Comparison of ENCODE assay signal across 32 mouse cellular contexts in genomic region chr8:39227239-39227638, GRCm38 (mm10).
"Had no signal": no experiment of that assay in that cellular context is flagged by ENCODE, and none has a peak within 500 bp of the region (broad histone marks: within the 10 kb centered on the region; RNA-seq: fewer than 3 reads in every experiment).

No protein-coding gene starts in this region.

- H3K9me3 ChIP-seq: limb, embryonic 10.5 days; limb, embryonic 12.5 days; limb, embryonic 13.5 days; limb, embryonic 15.5 days; liver, embryonic 12.5 days; liver, embryonic 13.5 days; liver, embryonic 15.5 days; lung, embryonic 15.5 days; megakaryocyte, embryonic 14.5 days; midbrain, embryonic 10.5 days; midbrain, embryonic 12.5 days; midbrain, embryonic 13.5 days; midbrain, embryonic 15.5 days; neural tube, embryonic 12.5 days had no signal

- DNase-seq: left cerebral cortex, postnatal 4 days; liver; liver, embryonic 13.5 days; liver, postnatal 0 days; lung, adult 18-20 months; lung, adult 2 months; lung, embryonic 14.5 days; lung, postnatal 10 days; lung, postnatal 14 days; lung, postnatal 36 days; lung, postnatal 4 days; midbrain, embryonic 14.5 days had no signal

- H3K27ac ChIP-seq: limb, embryonic 10.5 days; limb, embryonic 12.5 days; limb, embryonic 13.5 days; limb, embryonic 15.5 days; liver, embryonic 12.5 days; liver, embryonic 13.5 days; liver, embryonic 14.5 days; liver, embryonic 15.5 days; lung, embryonic 15.5 days; macrophage; midbrain, embryonic 10.5 days; midbrain, embryonic 12.5 days; midbrain, embryonic 13.5 days; midbrain, embryonic 15.5 days; neural tube, embryonic 12.5 days had no signal

- H3K27me3 ChIP-seq: limb, embryonic 12.5 days; limb, embryonic 13.5 days; limb, embryonic 15.5 days; liver, embryonic 12.5 days; liver, embryonic 13.5 days; liver, embryonic 15.5 days; lung, embryonic 15.5 days; megakaryocyte, embryonic 14.5 days; midbrain, embryonic 12.5 days; midbrain, embryonic 13.5 days; midbrain, embryonic 15.5 days; neural tube, embryonic 12.5 days had no signal

- H3K36me3 ChIP-seq: limb, embryonic 10.5 days; limb, embryonic 12.5 days; limb, embryonic 13.5 days; limb, embryonic 15.5 days; liver, embryonic 12.5 days; liver, embryonic 13.5 days; liver, embryonic 15.5 days; lung, embryonic 15.5 days; midbrain, embryonic 10.5 days; midbrain, embryonic 12.5 days; midbrain, embryonic 13.5 days; midbrain, embryonic 15.5 days; neural tube, embryonic 12.5 days had no signal

- ATAC-seq: liver, embryonic 12.5 days; liver, postnatal 0 days; lung, postnatal 0 days; midbrain, embryonic 13.5 days; midbrain, embryonic 15.5 days; midbrain, embryonic 16.5 days had no signal

- H3K4me1 ChIP-seq: limb, embryonic 10.5 days; limb, embryonic 12.5 days; limb, embryonic 13.5 days; limb, embryonic 15.5 days; liver, embryonic 12.5 days; liver, embryonic 13.5 days; liver, embryonic 15.5 days; lung, embryonic 15.5 days; megakaryocyte, embryonic 14.5 days; midbrain, embryonic 10.5 days; midbrain, embryonic 12.5 days; midbrain, embryonic 13.5 days; midbrain, embryonic 15.5 days; neural tube, embryonic 12.5 days had no signal

- H3K9ac ChIP-seq: limb, embryonic 12.5 days; limb, embryonic 13.5 days; limb, embryonic 15.5 days; liver, embryonic 12.5 days; liver, embryonic 13.5 days; liver, embryonic 14.5 days; liver, embryonic 15.5 days; liver, postnatal 0 days; lung, embryonic 14.5 days; lung, embryonic 15.5 days; midbrain, embryonic 12.5 days; midbrain, embryonic 13.5 days; midbrain, embryonic 15.5 days; neural tube, embryonic 12.5 days had no signal

- H3K4me2 ChIP-seq: limb, embryonic 12.5 days; limb, embryonic 13.5 days; limb, embryonic 15.5 days; liver, embryonic 11.5 days; liver, embryonic 12.5 days; liver, embryonic 13.5 days; liver, embryonic 15.5 days; lung, embryonic 14.5 days; lung, embryonic 15.5 days; midbrain, embryonic 11.5 days; midbrain, embryonic 12.5 days; midbrain, embryonic 13.5 days; midbrain, embryonic 15.5 days; neural tube, embryonic 12.5 days had no signal

- H3K4me3 ChIP-seq: limb, embryonic 10.5 days; limb, embryonic 12.5 days; limb, embryonic 13.5 days; limb, embryonic 15.5 days; liver, embryonic 12.5 days; liver, embryonic 13.5 days; liver, embryonic 15.5 days; lung, embryonic 15.5 days; megakaryocyte, embryonic 14.5 days; midbrain, embryonic 10.5 days; midbrain, embryonic 12.5 days; midbrain, embryonic 13.5 days; midbrain, embryonic 15.5 days; myocyte; neural tube, embryonic 12.5 days had no signal
